Mouse (Mus musculus) retina, postnatal 7 days (tissue): ENCODE data around the gene Tnmd.

ENCODE experiments used
- DNase-seq: peaks from one replicate; pipeline ENCODE4 v3.0.0-alpha.2; 2012; ENCODE audit warnings: low read depth, low spot score

Tnmd gene

DNA sequence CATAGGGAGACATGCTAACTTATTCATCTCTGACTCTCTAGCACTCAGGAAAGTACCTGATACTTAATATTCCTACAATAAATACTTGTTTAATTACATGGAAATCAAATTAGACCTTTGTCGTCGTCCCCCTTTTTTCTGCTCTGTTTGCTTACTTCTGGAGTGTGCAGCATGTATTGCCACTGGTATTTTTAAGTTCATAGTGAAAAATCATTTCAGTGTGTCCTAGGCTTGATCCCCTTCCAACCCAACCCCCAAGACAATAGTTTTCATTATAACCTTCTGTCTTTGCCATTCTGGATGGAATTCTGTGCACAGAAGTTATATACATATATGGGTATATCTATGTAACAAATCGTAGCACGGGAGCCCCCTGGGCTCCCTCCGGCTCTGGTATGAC is at the start of gene Tnmd:
TSS of gene Tnmd (plus strand) at position 301 of the 400 bp plus-strand sequence.
- DNase-seq: no peak

DNA sequence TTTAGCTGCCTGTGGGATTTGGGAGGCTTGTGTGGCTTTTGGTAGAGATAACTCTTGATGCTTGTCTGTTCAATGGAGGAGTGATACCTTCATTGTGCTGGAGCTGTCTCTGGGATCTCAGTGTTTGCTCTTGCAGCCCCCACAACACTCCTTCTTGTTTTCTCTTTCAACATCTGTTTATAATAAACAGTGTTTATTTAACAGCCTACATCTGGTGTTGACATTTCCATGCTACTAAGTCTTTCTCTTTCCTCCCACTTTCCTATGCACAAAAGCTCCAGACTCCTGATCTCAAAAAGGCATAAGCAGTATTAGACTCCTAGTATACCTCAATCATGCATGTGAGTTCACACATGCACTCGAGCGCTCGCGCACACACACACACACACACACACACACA is 2.9 kb downstream of the Tnmd start:
- DNase-seq: no peak

DNA sequence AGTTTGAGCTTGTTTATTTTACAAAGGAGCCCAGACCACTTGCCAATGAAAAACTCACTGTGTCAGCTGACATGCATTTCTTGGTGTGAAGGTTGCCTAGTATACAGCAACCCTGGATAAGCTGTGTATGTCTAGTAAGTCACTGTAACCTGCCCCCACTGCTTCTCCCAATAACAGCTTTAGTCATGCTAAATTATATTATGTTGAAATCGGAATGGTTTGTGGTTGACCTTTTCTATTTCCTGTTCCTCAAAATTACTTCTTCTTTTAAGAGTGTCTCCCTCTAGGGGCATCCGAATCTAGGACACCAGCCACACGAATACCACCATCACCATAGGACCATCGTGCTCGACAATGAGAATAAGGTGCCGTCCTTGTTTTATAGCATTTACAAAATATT is 19.0 kb downstream of the Tnmd start:
- DNase-seq: no peak

DNA sequence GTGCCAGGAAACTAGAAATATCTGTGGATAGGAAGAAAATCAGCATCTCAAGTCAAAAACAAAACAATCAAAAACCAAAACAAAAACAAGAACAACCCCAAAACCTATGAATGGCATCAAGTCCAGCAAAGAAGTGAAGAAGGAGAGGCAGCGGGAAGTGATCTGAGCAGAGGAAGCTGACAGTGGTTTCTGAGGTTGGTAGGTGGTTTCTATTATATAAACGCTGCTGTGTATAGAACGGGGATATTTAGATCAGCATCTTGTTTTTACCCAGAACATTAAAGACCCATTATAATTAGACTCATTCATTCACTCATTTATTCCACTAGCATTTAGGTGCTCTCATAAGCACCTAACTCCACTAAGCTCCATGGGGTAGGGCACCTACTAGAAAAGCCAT is 36.5 kb downstream of the Tnmd start:
- no peak for DNase-seq

DNA sequence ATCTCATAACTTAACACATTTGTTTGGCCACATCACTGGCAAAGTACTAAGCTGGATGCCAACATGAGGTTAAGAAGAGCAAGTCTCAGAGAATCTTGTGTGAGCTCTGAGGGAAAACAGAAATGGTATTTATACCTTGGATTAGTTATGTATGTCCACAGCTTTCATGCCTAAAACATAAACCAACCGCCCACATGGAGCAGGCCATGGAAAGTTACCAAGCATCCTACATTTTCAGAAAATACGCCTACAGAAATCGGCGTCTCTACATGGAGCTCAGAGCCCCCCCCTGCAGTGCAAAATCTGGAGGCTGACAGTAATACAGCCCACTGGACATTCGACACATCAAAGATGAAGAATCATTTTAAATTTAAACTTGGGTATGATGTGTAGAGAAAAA is 37.3 kb downstream of the Tnmd start:
- DNase-seq: no peak

DNA sequence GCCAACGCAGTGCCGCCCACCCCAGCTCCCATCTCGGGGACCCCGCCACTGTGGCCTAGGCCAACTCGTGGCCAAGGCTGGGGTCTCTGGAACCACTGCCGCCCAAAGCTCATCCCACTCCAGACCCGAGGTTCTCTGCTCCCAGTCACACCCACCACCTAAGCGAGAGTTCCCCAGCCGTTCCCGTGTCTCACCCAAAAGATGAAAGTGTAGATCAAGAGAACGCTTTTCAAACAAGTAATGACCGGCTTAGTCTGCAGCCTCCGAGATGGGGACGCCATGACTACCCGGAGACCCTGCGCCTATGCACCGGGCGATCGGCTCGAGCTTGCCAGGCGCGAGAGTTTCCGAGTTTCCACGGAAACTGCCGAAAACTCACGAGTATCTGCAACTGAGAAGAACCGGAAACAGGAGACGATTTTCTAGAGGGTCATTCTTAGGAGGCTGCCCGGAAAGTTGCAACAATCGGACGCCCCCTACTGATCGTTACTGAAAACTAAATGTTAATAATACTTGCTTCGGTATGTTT is 47.3 kb downstream of the Tnmd start, which contains the start of gene Tspan6:
TSS of gene Tspan6 (minus strand) at position 416 of the 529 bp plus-strand sequence.
- peak; percentile 47 for DNase-seq

DNA sequence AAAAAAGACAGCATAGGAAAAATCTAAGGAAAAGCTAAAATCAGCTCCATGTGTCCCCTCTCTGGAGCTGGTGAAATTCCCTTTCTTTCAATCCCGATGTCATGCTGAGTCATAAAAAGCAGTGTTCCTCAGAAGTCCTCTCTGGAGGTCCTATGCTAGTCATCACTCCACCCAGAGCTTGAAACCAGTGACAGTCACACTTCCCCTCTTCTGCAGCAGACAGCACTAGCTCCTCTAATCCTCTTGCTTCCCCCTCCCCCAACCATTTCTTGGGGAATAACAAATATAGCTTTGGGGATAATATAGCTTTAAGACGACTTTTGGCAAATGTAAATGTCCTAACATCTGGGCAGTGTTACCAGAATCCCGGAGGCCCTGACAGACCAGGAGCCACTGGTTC is 57.5 kb downstream of the Tnmd start, which contains the start of gene Srpx2:
TSS of gene Srpx2 (plus strand) at position 166 of the 400 bp plus-strand sequence.
- DNase-seq: no peak

DNA sequence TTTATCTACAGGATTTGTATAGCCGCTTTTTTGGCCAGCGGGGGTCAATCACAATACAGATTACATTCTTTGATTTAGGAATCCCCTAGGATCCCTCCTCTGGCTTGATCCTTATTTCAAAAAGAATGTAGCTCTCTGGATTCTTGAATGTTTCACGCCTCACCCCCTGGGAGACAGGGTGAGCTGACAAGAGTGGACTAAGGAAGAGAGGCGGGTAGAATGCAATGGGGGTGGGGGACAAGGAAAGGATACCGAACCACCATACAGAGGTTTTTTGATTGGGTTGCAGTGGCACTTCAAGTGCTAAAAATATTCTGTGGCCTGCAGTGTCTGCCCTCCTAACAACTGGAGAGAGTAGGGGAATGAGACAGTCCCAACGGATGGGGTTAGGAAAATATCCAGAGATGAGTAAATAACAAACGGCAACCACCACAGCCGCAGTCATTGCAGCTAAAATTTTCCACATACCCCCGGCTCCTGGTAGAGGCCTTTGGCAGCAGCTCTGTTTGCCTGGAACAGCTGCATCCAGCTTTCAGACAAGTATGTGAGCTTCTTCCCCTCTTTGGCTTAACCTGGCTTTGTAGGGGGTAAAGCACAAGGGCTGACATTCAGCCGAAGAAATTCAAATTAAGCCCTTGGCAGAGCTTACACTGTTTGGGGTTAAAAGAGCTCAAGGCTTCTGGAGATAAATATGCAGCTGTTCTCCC is 60.8 kb downstream of the Tnmd start:
- DNase-seq: no peak

DNA sequence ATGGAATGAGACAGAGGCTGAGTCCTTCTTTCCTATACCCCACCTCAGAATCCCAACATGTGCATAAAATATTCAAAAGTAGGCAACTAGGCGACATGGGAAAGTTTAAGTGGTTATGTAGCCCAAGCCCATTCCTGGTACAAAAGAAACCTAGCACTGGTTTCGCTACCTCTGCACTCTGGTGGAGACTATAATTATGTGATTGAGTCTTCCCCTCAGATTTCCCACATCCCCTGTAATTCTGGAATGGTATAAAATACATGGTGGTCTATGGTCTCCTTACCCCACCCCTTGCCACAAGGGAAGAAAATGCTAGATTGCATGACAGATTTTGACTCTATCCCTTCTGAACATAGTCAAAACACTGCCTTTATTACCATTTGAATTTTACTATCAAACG is 62.2 kb downstream of the Tnmd start:
- no peak for DNase-seq

DNA sequence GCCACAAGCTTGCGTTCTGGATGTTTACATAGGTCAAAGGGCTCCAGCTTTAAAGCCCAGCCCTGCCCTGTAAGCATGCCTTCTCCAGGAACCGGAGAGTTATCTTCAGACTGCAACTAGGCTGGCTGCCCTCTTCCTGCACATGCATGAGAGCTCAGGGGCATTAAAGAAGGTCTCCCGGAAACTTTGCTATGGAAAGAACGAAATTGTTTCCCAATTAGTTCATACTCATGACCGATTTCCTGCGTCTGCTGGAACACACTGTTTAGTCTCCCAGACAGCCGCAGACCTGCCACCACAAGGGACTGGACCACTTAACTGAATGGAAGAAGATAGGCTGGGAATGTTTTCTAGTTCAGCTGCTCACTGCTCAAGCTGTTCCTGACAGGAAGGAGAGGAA is 63.4 kb downstream of the Tnmd start:
- no peak for DNase-seq
